ENCODE assay signal across 8 mouse cellular contexts in genomic region chr6:56796668-56797141, GRCm38 (mm10). TPM values are rescaled to one million over a fixed set of nuclear protein-coding genes. Genes with fewer than 3 reads are reported as not detected.
DNase-seq lines count a peak whose midpoint lies in the region; ATAC-seq and TF ChIP-seq lines count a peak whose summit lies in the region.

No protein-coding gene starts in this region.

- no peak for TF ChIP-seq CTCF in bone marrow macrophage, adult 2 months (IDR thresholded peaks at IDR 0.05; ENCODE audit: low read depth, low read length)
- no peak for TF ChIP-seq CTCF in midbrain, postnatal 0 days (IDR thresholded peaks at IDR 0.05)

- peak overlapping the region; percentile 66 for H3K4me3 ChIP-seq in neural tube, embryonic 11.5 days (ENCODE audit: low read depth, low read length)
- H3K4me3 ChIP-seq in bone marrow macrophage, adult 2 months (ENCODE audit: insufficient read depth, low read length): peak overlapping the region; percentile 78
- H3K4me3 ChIP-seq in forebrain, embryonic 13.5 days: peak overlapping the region; percentile 81
- H3K4me3 ChIP-seq in hindbrain, embryonic 16.5 days (ENCODE audit: low read length): peak overlapping the region; percentile 87
- H3K4me3 ChIP-seq in liver, embryonic 11.5 days (ENCODE audit: low read depth, low read length): peak overlapping the region; percentile 88
- peak overlapping the region; percentile 92 for H3K4me3 ChIP-seq in midbrain, postnatal 0 days (ENCODE audit: low read depth, low read length)

- under 1% methylated on average over 16 of the region's 16 CpGs for WGBS in neural tube, embryonic 11.5 days
- under 1% methylated on average over 16 of the region's 16 CpGs for WGBS in forebrain, embryonic 13.5 days
- under 1% methylated on average over 16 of the region's 16 CpGs for WGBS in hindbrain, embryonic 16.5 days
- WGBS in liver, embryonic 11.5 days: under 1% methylated on average over 16 of the region's 16 CpGs
- under 1% methylated on average over 16 of the region's 16 CpGs for WGBS in midbrain, postnatal 0 days

- no peaks in the 10 kb centered on the region for H3K27me3 ChIP-seq in neural tube, embryonic 11.5 days (ENCODE audit: control insufficient read depth, insufficient read depth, low read length)
- H3K27me3 ChIP-seq in forebrain, embryonic 13.5 days: no peaks in the 10 kb centered on the region
- H3K27me3 ChIP-seq in hindbrain, embryonic 16.5 days (replicated peaks; ENCODE audit: control insufficient read depth, insufficient read depth, low read length): no peaks in the 10 kb centered on the region
- no peaks in the 10 kb centered on the region for H3K27me3 ChIP-seq in liver, embryonic 11.5 days (replicated peaks; ENCODE audit: control insufficient read depth, insufficient read depth, low read length)
- no peaks in the 10 kb centered on the region for H3K27me3 ChIP-seq in midbrain, postnatal 0 days (ENCODE audit: insufficient read depth, low read length)

- no peak for TF ChIP-seq POLR2A in bone marrow macrophage, adult 2 months (IDR thresholded peaks at IDR 0.05; ENCODE audit: borderline replicate concordance, low read depth, low read length)

- H3K27ac ChIP-seq in neural tube, embryonic 11.5 days (ENCODE audit: low read depth, low read length): peak overlapping the region; percentile 99
- H3K27ac ChIP-seq in bone marrow macrophage, adult 2 months (ENCODE audit: insufficient read depth, low read depth, low read length): peak overlapping the region; percentile 99
- peak overlapping the region; percentile 99 for H3K27ac ChIP-seq in forebrain, embryonic 13.5 days
- H3K27ac ChIP-seq in hindbrain, embryonic 16.5 days (ENCODE audit: low read depth, low read length): peak overlapping the region; percentile 99
- H3K27ac ChIP-seq in liver, embryonic 11.5 days (ENCODE audit: low read depth, low read length): peak overlapping the region; percentile 99
- peak overlapping the region; percentile 100 for H3K27ac ChIP-seq in midbrain, postnatal 0 days (ENCODE audit: low read depth, low read length)

- H3K9ac ChIP-seq in neural tube, embryonic 11.5 days (ENCODE audit: low read length): peak overlapping the region; percentile 95
- peak overlapping the region; percentile 94 for H3K9ac ChIP-seq in forebrain, embryonic 13.5 days
- peak overlapping the region; percentile 96 for H3K9ac ChIP-seq in hindbrain, embryonic 16.5 days (ENCODE audit: low read depth, low read length)
- H3K9ac ChIP-seq in liver, embryonic 11.5 days (ENCODE audit: low read depth, low read length): peak overlapping the region; percentile 98
- peak overlapping the region; percentile 97 for H3K9ac ChIP-seq in midbrain, postnatal 0 days (replicated peaks; ENCODE audit: low read length, poor library complexity, severe bottlenecking)

- H3K4me2 ChIP-seq in neural tube, embryonic 11.5 days (ENCODE audit: low read depth): peak overlapping the region; percentile 68
- peak overlapping the region; percentile 78 for H3K4me2 ChIP-seq in forebrain, embryonic 13.5 days
- H3K4me2 ChIP-seq in hindbrain, embryonic 16.5 days (ENCODE audit: low read length): peak overlapping the region; percentile 89
- peak overlapping the region; percentile 76 for H3K4me2 ChIP-seq in liver, embryonic 11.5 days
- peak overlapping the region; percentile 86 for H3K4me2 ChIP-seq in midbrain, postnatal 0 days (ENCODE audit: low read depth, low read length, poor library complexity, severe bottlenecking)

- no peaks in the 10 kb centered on the region for H3K9me3 ChIP-seq in neural tube, embryonic 11.5 days (ENCODE audit: control insufficient read depth, low read length)
- no peaks in the 10 kb centered on the region for H3K9me3 ChIP-seq in forebrain, embryonic 13.5 days (replicated peaks)
- H3K9me3 ChIP-seq in hindbrain, embryonic 16.5 days (ENCODE audit: control insufficient read depth, low read length): no peaks in the 10 kb centered on the region
- no peaks in the 10 kb centered on the region for H3K9me3 ChIP-seq in liver, embryonic 11.5 days (ENCODE audit: control insufficient read depth, low read length)
- H3K9me3 ChIP-seq in midbrain, postnatal 0 days (ENCODE audit: low read length): no peaks in the 10 kb centered on the region

- H3K36me3 ChIP-seq in neural tube, embryonic 11.5 days (ENCODE audit: control insufficient read depth, insufficient read depth, low read length): no peaks in the 10 kb centered on the region
- H3K36me3 ChIP-seq in forebrain, embryonic 13.5 days (ENCODE audit: poor library complexity, severe bottlenecking): peaks cover 9% of the 10 kb centered on the region; the same call in 1 of the 2 replicates
- H3K36me3 ChIP-seq in hindbrain, embryonic 16.5 days (ENCODE audit: control insufficient read depth, insufficient read depth, low read length): no peaks in the 10 kb centered on the region
- no peaks in the 10 kb centered on the region for H3K36me3 ChIP-seq in liver, embryonic 11.5 days (ENCODE audit: control insufficient read depth, insufficient read depth, low read length)
- H3K36me3 ChIP-seq in midbrain, postnatal 0 days (ENCODE audit: insufficient read depth, low read length): no peaks in the 10 kb centered on the region

- 0 out of 2 replicates have a peak, but pooled peaks cover 2% of the 10 kb centered on the region for H3K4me1 ChIP-seq in neural tube, embryonic 11.5 days (ENCODE audit: control insufficient read depth, insufficient read depth, low read length)
- peaks cover 20% of the 10 kb centered on the region for H3K4me1 ChIP-seq in bone marrow macrophage, adult 2 months (ENCODE audit: control insufficient read depth, insufficient read depth, low read length)
- H3K4me1 ChIP-seq in forebrain, embryonic 13.5 days: peaks cover 33% of the 10 kb centered on the region
- H3K4me1 ChIP-seq in hindbrain, embryonic 16.5 days (ENCODE audit: control insufficient read depth, insufficient read depth, low read depth, low read length): peaks cover 24% of the 10 kb centered on the region
- H3K4me1 ChIP-seq in liver, embryonic 11.5 days (replicated peaks; ENCODE audit: control insufficient read depth, insufficient read depth, low read length): peaks cover 16% of the 10 kb centered on the region
- peaks cover 6% of the 10 kb centered on the region for H3K4me1 ChIP-seq in midbrain, postnatal 0 days (ENCODE audit: insufficient read depth, low read length)

- peak; percentile 21 for ATAC-seq in neural tube, embryonic 11.5 days (ENCODE audit: insufficient read depth, low FRiP score, low TSS enrichment)
- ATAC-seq in forebrain, embryonic 13.5 days: peak; percentile 23; the same call in 1 of the 2 replicates
- ATAC-seq in hindbrain, embryonic 16.5 days: peak; percentile 24; the same call in 1 of the 2 replicates
- peak; percentile 43; the same call in 1 of the 2 replicates for ATAC-seq in liver, embryonic 11.5 days (replicated peaks; ENCODE audit: low FRiP score)
- peak; percentile 14; the same call in 1 of the 2 replicates for ATAC-seq in midbrain, postnatal 0 days (ENCODE audit: low FRiP score)

- DNase-seq in neural tube, embryonic 11.5 days (ENCODE audit: low spot score): peak; percentile 68
- no peak for DNase-seq in neural tube, embryonic 10.5 days (ENCODE audit: extremely low spot score, low spot score)
- peak; percentile 47 for DNase-seq in liver, embryonic 11.5 days (ENCODE audit: low spot score)
- DNase-seq in midbrain, postnatal 0 days (ENCODE audit: low spot score): peak; percentile 50
- peak; percentile 36 for DNase-seq in telencephalon, adult 2 months (ENCODE audit: low read depth, low spot score)

RNA-seq across cellular contexts. Expression of gene Kbtbd2, which starts 0.9 kb away (rescaled TPM):
- polyA plus RNA-seq in neural tube, embryonic 11.5 days (2014; fragmentation: Nextera tagmentation; extraction: Ambion mirVana): 31.2 and 33.9 TPM in 2 replicates
- 35.1 and 42.6 TPM in 2 replicates for polyA plus RNA-seq in bone marrow macrophage, adult 2 months (2012; ENCODE audit: insufficient read depth, insufficient read length, missing spikeins)
- polyA plus RNA-seq in forebrain, embryonic 13.5 days (2015; fragmentation: Nextera tagmentation; extraction: Ambion mirVana): 36.0 and 36.8 TPM in 2 replicates
- polyA plus RNA-seq in hindbrain, embryonic 16.5 days (2015; fragmentation: Nextera tagmentation; extraction: Ambion mirVana): 24.7 and 27.2 TPM in 2 replicates
- polyA plus RNA-seq in liver, embryonic 11.5 days (2014; fragmentation: Nextera tagmentation; extraction: Ambion mirVana): 24.4 and 27.9 TPM in 2 replicates
- total RNA-seq in midbrain, postnatal 0 days (2014; rRNA removed): 36.9 and 50.1 TPM in 2 replicates
- 15.9 and 18.4 TPM in 2 replicates for polyA plus RNA-seq in midbrain, postnatal 0 days (2015; fragmentation: Nextera tagmentation; extraction: Ambion mirVana)

RNA-seq across cellular contexts. Expression of gene Fkbp9, which starts 35.2 kb away (rescaled TPM):
- 61.0 and 61.7 TPM in 2 replicates for polyA plus RNA-seq in neural tube, embryonic 11.5 days (2014; fragmentation: Nextera tagmentation; extraction: Ambion mirVana)
- 6.8 and 6.9 TPM in 2 replicates for polyA plus RNA-seq in bone marrow macrophage, adult 2 months (2012; ENCODE audit: insufficient read depth, insufficient read length, missing spikeins)
- 24.4 and 27.7 TPM in 2 replicates for polyA plus RNA-seq in forebrain, embryonic 13.5 days (2015; fragmentation: Nextera tagmentation; extraction: Ambion mirVana)
- 41.8 and 48.3 TPM in 2 replicates for polyA plus RNA-seq in hindbrain, embryonic 16.5 days (2015; fragmentation: Nextera tagmentation; extraction: Ambion mirVana)
- polyA plus RNA-seq in liver, embryonic 11.5 days (2014; fragmentation: Nextera tagmentation; extraction: Ambion mirVana): 56.8 and 57.5 TPM in 2 replicates
- total RNA-seq in midbrain, postnatal 0 days (2014; rRNA removed): 44.8 and 46.5 TPM in 2 replicates
- polyA plus RNA-seq in midbrain, postnatal 0 days (2015; fragmentation: Nextera tagmentation; extraction: Ambion mirVana): 31.9 and 36.7 TPM in 2 replicates
